9 mouse cellular contexts compared by ENCODE assay signal in genomic region chr15:103552096-103552690, GRCm38 (mm10). TPM values are rescaled to one million over a fixed set of nuclear protein-coding genes. Genes with fewer than 3 reads are reported as not detected.
DNase-seq lines count a peak whose midpoint lies in the region; ATAC-seq and TF ChIP-seq lines count a peak whose summit lies in the region.
"Had no signal": no experiment of that assay in that cellular context is flagged by ENCODE, and none has a peak within 500 bp of the region (broad histone marks: within the 10 kb centered on the region; RNA-seq: fewer than 3 reads in every experiment).

No protein-coding gene starts in this region.

- TF ChIP-seq CTCF in kidney, adult 2 months (conservative IDR thresholded peaks at IDR 0.05; ENCODE audit: insufficient read depth, insufficient read length, low read depth, low read length), result peak; percentile 65
- TF ChIP-seq CTCF in embryonic fibroblast, embryonic 13.5 days (IDR thresholded peaks at IDR 0.05; ENCODE audit: borderline replicate concordance, insufficient read depth, low read length), result peak; percentile 36; the same call in 1 of the 2 replicates
- peak; percentile 85 for TF ChIP-seq CTCF in intestine, postnatal 0 days (IDR thresholded peaks at IDR 0.05; ENCODE audit: low read depth)

- DNase-seq in kidney, adult 2 months, result peak; percentile 71
- DNase-seq in A20 (ENCODE audit: low read depth, low spot score) (peak; percentile 58), MN1 (ENCODE audit: low spot score) (peak; percentile 58)
- DNase-seq in mesoderm, embryonic 11.5 days (ENCODE audit: low read depth, low spot score), result peak; percentile 68

- TF ChIP-seq POLR2A in kidney, adult 2 months (IDR thresholded peaks at IDR 0.05; ENCODE audit: low read depth, low read length), result no peak
- TF ChIP-seq POLR2A in embryonic fibroblast, embryonic 13.5 days (IDR thresholded peaks at IDR 0.05; ENCODE audit: low read depth, low read length), result no peak

- peak overlapping the region; percentile 31 for H3K27ac ChIP-seq in kidney, adult 2 months (ENCODE audit: insufficient read depth, low read depth, low read length)
- H3K27ac ChIP-seq in kidney, embryonic 15.5 days, result no peak overlapping the region
- no peak overlapping the region for H3K27ac ChIP-seq in embryonic fibroblast, embryonic 13.5 days (ENCODE audit: insufficient read depth, low read length)
- H3K27ac ChIP-seq in intestine, postnatal 0 days (ENCODE audit: low read depth, low read length), result no peak overlapping the region
- H3K27ac ChIP-seq: embryonic facial prominence, embryonic 15.5 days had no signal

- H3K27me3 ChIP-seq in kidney, adult 2 months (replicated peaks; ENCODE audit: control insufficient read depth, insufficient read depth, low read length), result no peaks in the 10 kb centered on the region; the same call in 1 of the 2 replicates
- H3K27me3 ChIP-seq in kidney, embryonic 15.5 days, result no peaks in the 10 kb centered on the region
- no peaks in the 10 kb centered on the region for H3K27me3 ChIP-seq in intestine, postnatal 0 days (replicated peaks; ENCODE audit: control insufficient read depth, insufficient read depth, low read length)
- H3K27me3 ChIP-seq: embryonic facial prominence, embryonic 15.5 days had no signal

- H3K36me3 ChIP-seq in kidney, adult 2 months (ENCODE audit: control insufficient read depth, insufficient read depth, low read length), result no peaks in the 10 kb centered on the region
- H3K36me3 ChIP-seq in kidney, embryonic 15.5 days, result no peaks in the 10 kb centered on the region
- no peaks in the 10 kb centered on the region for H3K36me3 ChIP-seq in intestine, postnatal 0 days (ENCODE audit: control insufficient read depth, insufficient read depth)
- H3K36me3 ChIP-seq: embryonic facial prominence, embryonic 15.5 days had no signal

- no peak overlapping the region for H3K9ac ChIP-seq in kidney, embryonic 15.5 days
- H3K9ac ChIP-seq in intestine, postnatal 0 days (ENCODE audit: low read depth, low read length), result no peak overlapping the region
- H3K9ac ChIP-seq: embryonic facial prominence, embryonic 15.5 days had no signal

- WGBS in kidney, adult 2 months, result 44% methylated on average over 3 of the region's 3 CpGs
- WGBS in kidney, embryonic 15.5 days, result 45% methylated on average over 3 of the region's 3 CpGs
- 36% methylated on average over 3 of the region's 3 CpGs for WGBS in intestine, postnatal 0 days

- no peak; the same call in 1 of the 2 replicates for ATAC-seq in kidney, embryonic 15.5 days (replicated peaks; ENCODE audit: low FRiP score)
- ATAC-seq in intestine, postnatal 0 days, result no peak; the same call in 1 of the 2 replicates
- ATAC-seq in inflammation-experienced regulatory T-cells, adult 6 months, result no peak

- no peaks in the 10 kb centered on the region for H3K9me3 ChIP-seq in kidney, embryonic 15.5 days (replicated peaks)
- no peaks in the 10 kb centered on the region for H3K9me3 ChIP-seq in intestine, postnatal 0 days (ENCODE audit: control insufficient read depth)
- H3K9me3 ChIP-seq: embryonic facial prominence, embryonic 15.5 days had no signal

- H3K4me1 ChIP-seq in kidney, adult 2 months (ENCODE audit: control insufficient read depth, insufficient read depth, low read length), result peaks cover 2% of the 10 kb centered on the region; the same call in 1 of the 2 replicates
- H3K4me1 ChIP-seq in kidney, embryonic 15.5 days, result no peaks in the 10 kb centered on the region
- no peaks in the 10 kb centered on the region for H3K4me1 ChIP-seq in embryonic fibroblast, embryonic 13.5 days (ENCODE audit: control insufficient read depth, insufficient read depth, low read length)
- H3K4me1 ChIP-seq in intestine, postnatal 0 days (replicated peaks; ENCODE audit: control insufficient read depth, insufficient read depth, low read length), result no peaks in the 10 kb centered on the region
- H3K4me1 ChIP-seq: embryonic facial prominence, embryonic 15.5 days had no signal

- no peak overlapping the region for H3K4me3 ChIP-seq in kidney, adult 2 months (ENCODE audit: insufficient read depth, low read depth, low read length)
- no peak overlapping the region for H3K4me3 ChIP-seq in kidney, embryonic 15.5 days (replicated peaks)
- H3K4me3 ChIP-seq in embryonic fibroblast, embryonic 13.5 days (ENCODE audit: insufficient read depth, low read length), result no peak overlapping the region
- H3K4me3 ChIP-seq in intestine, postnatal 0 days (ENCODE audit: low read depth, low read length), result no peak overlapping the region
- H3K4me3 ChIP-seq: embryonic facial prominence, embryonic 15.5 days had no signal

- H3K4me2 ChIP-seq in kidney, embryonic 15.5 days, result no peak overlapping the region
- H3K4me2 ChIP-seq in intestine, postnatal 0 days (replicated peaks; ENCODE audit: low read depth), result no peak overlapping the region
- H3K4me2 ChIP-seq: embryonic facial prominence, embryonic 15.5 days had no signal

RNA-seq across cellular contexts. Expression of gene Glycam1, which starts 12.7 kb away (rescaled TPM):
- 118 TPM in 1 of 2 replicates, not detected in the other for polyA plus RNA-seq in kidney, adult 2 months (2012; rRNA removed)
- polyA plus RNA-seq in kidney, embryonic 15.5 days (2015; fragmentation: Nextera tagmentation; extraction: Ambion mirVana), result not detected in 2 replicates
- not detected in 2 replicates for polyA plus RNA-seq in embryonic fibroblast, embryonic 13.5 days (2011; ENCODE audit: insufficient read length, low read depth, missing spikeins)
- polyA plus RNA-seq in intestine, postnatal 0 days (2015; fragmentation: Nextera tagmentation; extraction: Ambion mirVana), result 1.1 and 3.8 TPM in 2 replicates
- polyA plus RNA-seq in inflammation-experienced regulatory T-cells, adult 6 months (2017; shearing (Covaris generic)), result not detected
- polyA plus RNA-seq: embryonic facial prominence, embryonic 15.5 days had no signal

RNA-seq across cellular contexts. Expression of gene Ppp1r1a, which starts 14.4 kb away (rescaled TPM):
- polyA plus RNA-seq in kidney, adult 2 months (2012; rRNA removed), result 253 and 258 TPM in 2 replicates
- 18.9 and 21.5 TPM in 2 replicates for polyA plus RNA-seq in kidney, embryonic 15.5 days (2015; fragmentation: Nextera tagmentation; extraction: Ambion mirVana)
- polyA plus RNA-seq in embryonic fibroblast, embryonic 13.5 days (2011; ENCODE audit: insufficient read length, low read depth, missing spikeins), result 2.0 and 2.1 TPM in 2 replicates
- polyA plus RNA-seq in intestine, postnatal 0 days (2015; fragmentation: Nextera tagmentation; extraction: Ambion mirVana), result 6.1 and 7.8 TPM in 2 replicates
- under 1 TPM in 1 of 3 experiments, not detected in 2; 0.51 TPM for polyA plus RNA-seq in inflammation-experienced regulatory T-cells, adult 6 months (2017; shearing (Covaris generic))

RNA-seq across cellular contexts. Expression of gene Pde1b, which starts 49.4 kb away (rescaled TPM):
- 2.0 and 2.8 TPM in 2 replicates for polyA plus RNA-seq in kidney, adult 2 months (2012; rRNA removed)
- polyA plus RNA-seq in kidney, embryonic 15.5 days (2015; fragmentation: Nextera tagmentation; extraction: Ambion mirVana), result 4.3 and 4.8 TPM in 2 replicates
- polyA plus RNA-seq in embryonic fibroblast, embryonic 13.5 days (2011; ENCODE audit: insufficient read length, low read depth, missing spikeins), result 3.4 and 5.4 TPM in 2 replicates
- polyA plus RNA-seq in intestine, postnatal 0 days (2015; fragmentation: Nextera tagmentation; extraction: Ambion mirVana), result 4.0 and 4.5 TPM in 2 replicates
- polyA plus RNA-seq in inflammation-experienced regulatory T-cells, adult 6 months (2017; shearing (Covaris generic)), result 1 to 10 TPM; 2.4 to 3.4 (median 3.0) TPM

Comparison
In these comparisons a context has a peak if more than half of its experiments do, and no peak if none do; other contexts are left out.
1. RNA of gene Ppp1r1a, which starts 14.4 kb away (polyA plus RNA-seq): 253 to 258 TPM in kidney, adult 2 months; 18.9 to 21.5 TPM in kidney, embryonic 15.5 days, 6.1 to 7.8 TPM in intestine, postnatal 0 days, 2.0 to 2.1 TPM in embryonic fibroblast, embryonic 13.5 days and 0.51 TPM in inflammation-experienced regulatory T-cells, adult 6 months; every median in the first group is over 10 times any median in the second.
2. Peak in every context shown above with its lines, with median percentiles within 50 percentile points of each other: DNase-seq and CTCF ChIP-seq.